Mouse (Mus musculus) embryonic facial prominence, embryonic 12.5 days (tissue): ENCODE results near the gene Rapgef4. TPM values are rescaled to one million over a fixed set of nuclear protein-coding genes. Genes with fewer than 3 reads are reported as not detected.

Source experiments
- ATAC-seq: fragments of 200-750 bp; cut with Nextera tagmentation; 2 replicates; pipeline ENCODE4 v1.8.0; 2017; ENCODE audit not compliant: insufficient number of reproducible peaks, insufficient read depth, low FRiP score, low TSS enrichment
- H3K27ac ChIP-seq: fragments of 300-500 bp; sonication (generic); 2 replicates; pipeline ENCODE4 v1.5.1; 2016; ENCODE audit warnings: mild to moderate bottlenecking
- H3K27me3 ChIP-seq: fragments of 300-500 bp; sonication (generic); 2 replicates; pipeline ENCODE4 v1.6.1; 2016; ENCODE audit warnings: mild to moderate bottlenecking, moderate library complexity
- H3K36me3 ChIP-seq: fragments of 300-500 bp; sonication (generic); 2 replicates; pipeline ENCODE4 v1.6.1; 2016; ENCODE audit warnings: mild to moderate bottlenecking
- H3K4me1 ChIP-seq: fragments of 300-500 bp; sonication (generic); 2 replicates; pipeline ENCODE4 v1.6.1; 2016
- H3K4me2 ChIP-seq: fragments of 300-500 bp; sonication (generic); replicated peaks from 2 replicates; pipeline ENCODE4 v1.6.1; 2016; ENCODE audit warnings: mild to moderate bottlenecking, moderate library complexity
- H3K4me3 ChIP-seq: fragments of 300-500 bp; sonication (generic); 2 replicates; pipeline ENCODE4 v1.5.1; 2016; ENCODE audit warnings: mild to moderate bottlenecking
- H3K9ac ChIP-seq: fragments of 300-500 bp; sonication (generic); 2 replicates; pipeline ENCODE4 v1.6.1; 2016; ENCODE audit warnings: mild to moderate bottlenecking, moderate library complexity
- H3K9me3 ChIP-seq: fragments of 300-500 bp; sonication (generic); 2 replicates; pipeline ENCODE4 v1.6.1; 2016; ENCODE audit warnings: mild to moderate bottlenecking, moderate library complexity
- WGBS: fragments of 180-500 bp; shearing (Covaris S2); methylation state at CpG from one replicate; pipeline ENCODE4 v1.1.7; 2016; 5-methylcytosine and 5-hydroxymethylcytosine counted together
- polyA plus RNA-seq: library from polyadenylated mRNA; unstranded; fragments of >200 nt; fragmentation: Nextera tagmentation; extraction: Ambion mirVana; gene quantifications from 2 replicates; pipeline ENCODE4 v1.2.1, GENCODE M21; 2016

The Rapgef4 gene
- polyA plus RNA-seq, 1 experiment from 2014 or later: 3.1 TPM

- Histone ChIP-seq H3K36me3 (no peaks in the 10 kb centered on the region), H3K27ac (no peak overlapping the region), H3K9me3 (no peaks in the 10 kb centered on the region), H3K4me3 (no peak overlapping the region), H3K27me3 (no peaks in the 10 kb centered on the region), H3K4me2 (no peak overlapping the region), H3K9ac (no peak overlapping the region), H3K4me1 (no peaks in the 10 kb centered on the region)
- no peak for ATAC-seq
- WGBS: 93% methylated on average over 14 of the region's 14 CpGs
Measured at GRCm38 (mm10) chr2:72281971-72282370, 300.9 kb downstream of the Rapgef4 start.

GRCm38 (mm10) chr2:72282733-72283132, 301.7 kb downstream of the Rapgef4 start:
- H3K4me1 ChIP-seq: no peaks in the 10 kb centered on the region
- no peak overlapping the region for H3K9ac ChIP-seq
- H3K4me2 ChIP-seq: no peak overlapping the region
- 79% methylated on average over 4 of the region's 4 CpGs for WGBS
- H3K27me3 ChIP-seq: no peaks in the 10 kb centered on the region
- no peak for ATAC-seq
- no peak overlapping the region for H3K27ac ChIP-seq
- H3K9me3 ChIP-seq: no peaks in the 10 kb centered on the region
- no peaks in the 10 kb centered on the region for H3K36me3 ChIP-seq
- H3K4me3 ChIP-seq: no peak overlapping the region

GRCm38 (mm10) chr2:72284689-72285088, 303.6 kb downstream of the Rapgef4 start:
- WGBS: 79% methylated on average over 7 of the region's 7 CpGs
- Histone ChIP-seq H3K4me3 (no peak overlapping the region), H3K9ac (no peak overlapping the region), H3K27me3 (no peaks in the 10 kb centered on the region), H3K36me3 (no peaks in the 10 kb centered on the region), H3K27ac (no peak overlapping the region), H3K4me2 (no peak overlapping the region), H3K9me3 (no peaks in the 10 kb centered on the region), H3K4me1 (no peaks in the 10 kb centered on the region)
- no peak for ATAC-seq

- Histone ChIP-seq H3K36me3 (no peaks in the 10 kb centered on the region), H3K4me1 (no peaks in the 10 kb centered on the region), H3K27ac (no peak within 1 kb of the TSS), H3K4me3 (peak within 1 kb of the TSS; percentile 88), H3K27me3 (no peaks in the 10 kb centered on the region), H3K9me3 (no peaks in the 10 kb centered on the region), H3K4me2 (peak within 1 kb of the TSS; percentile 92), H3K9ac (peak within 1 kb of the TSS; percentile 92)
- ATAC-seq: no peak
- WGBS: 2% methylated on average over 48 of the region's 50 CpGs
Measured at GRCm38 (mm10) chr2:72285256-72285887, 304.3 kb downstream of the Rapgef4 start, which contains the start of gene Map3k20. Gene Map3k20, plus strand, starts transcription at chr2:72285637.

GRCm38 (mm10) chr2:72285888-72286661, 305.0 kb downstream of the Rapgef4 start:
- 2% methylated on average over 58 of the region's 60 CpGs for WGBS
- H3K27ac ChIP-seq: no peak overlapping the region
- no peaks in the 10 kb centered on the region for H3K36me3 ChIP-seq
- peak; percentile 47; the same call in 1 of the 2 replicates for ATAC-seq
- H3K4me1 ChIP-seq: no peaks in the 10 kb centered on the region
- peak overlapping the region; percentile 92 for H3K9ac ChIP-seq
- H3K4me2 ChIP-seq: peak overlapping the region; percentile 92
- no peaks in the 10 kb centered on the region for H3K27me3 ChIP-seq
- peak overlapping the region; percentile 88 for H3K4me3 ChIP-seq
- H3K9me3 ChIP-seq: no peaks in the 10 kb centered on the region

GRCm38 (mm10) chr2:72287142-72287541, 306.1 kb downstream of the Rapgef4 start:
- H3K4me3 ChIP-seq: no peak overlapping the region
- WGBS: 57% methylated on average over 4 of the region's 4 CpGs
- no peak overlapping the region for H3K4me2 ChIP-seq
- no peaks in the 10 kb centered on the region for H3K9me3 ChIP-seq
- no peaks in the 10 kb centered on the region for H3K27me3 ChIP-seq
- ATAC-seq: no peak
- H3K9ac ChIP-seq: no peak overlapping the region
- H3K27ac ChIP-seq: no peak overlapping the region
- H3K4me1 ChIP-seq: no peaks in the 10 kb centered on the region
- H3K36me3 ChIP-seq: no peaks in the 10 kb centered on the region

- Histone ChIP-seq H3K27me3 (no peaks in the 10 kb centered on the region), H3K36me3 (no peaks in the 10 kb centered on the region), H3K4me2 (no peak overlapping the region), H3K4me1 (no peaks in the 10 kb centered on the region), H3K4me3 (no peak overlapping the region), H3K9me3 (no peaks in the 10 kb centered on the region), H3K9ac (no peak overlapping the region), H3K27ac (no peak overlapping the region)
- 85% methylated on average over 11 of the region's 11 CpGs for WGBS
- ATAC-seq: no peak
Measured at GRCm38 (mm10) chr2:72288932-72289534, 308.0 kb downstream of the Rapgef4 start.

GRCm38 (mm10) chr2:72291103-72291502, 310.1 kb downstream of the Rapgef4 start:
- no peak overlapping the region for H3K4me3 ChIP-seq
- no peak for ATAC-seq
- no peak overlapping the region for H3K27ac ChIP-seq
- H3K36me3 ChIP-seq: no peaks in the 10 kb centered on the region
- H3K4me2 ChIP-seq: no peak overlapping the region
- no peaks in the 10 kb centered on the region for H3K4me1 ChIP-seq
- no peaks in the 10 kb centered on the region for H3K27me3 ChIP-seq
- H3K9ac ChIP-seq: no peak overlapping the region
- WGBS: 86% methylated on average over 1 of the region's 1 CpGs
- H3K9me3 ChIP-seq: no peaks in the 10 kb centered on the region

GRCm38 (mm10) chr2:72292573-72292972, 311.5 kb downstream of the Rapgef4 start:
- H3K4me2 ChIP-seq: no peak overlapping the region
- 75% methylated on average over 8 of the region's 8 CpGs for WGBS
- H3K9me3 ChIP-seq: no peaks in the 10 kb centered on the region
- no peak overlapping the region for H3K4me3 ChIP-seq
- no peak overlapping the region for H3K9ac ChIP-seq
- no peak for ATAC-seq
- peaks cover 1% of the 10 kb centered on the region; the same call in 1 of the 2 replicates for H3K4me1 ChIP-seq
- H3K27ac ChIP-seq: no peak overlapping the region
- H3K27me3 ChIP-seq: no peaks in the 10 kb centered on the region
- no peaks in the 10 kb centered on the region for H3K36me3 ChIP-seq

- 47% methylated on average over 6 of the region's 6 CpGs for WGBS
- ATAC-seq: no peak
- H3K9me3 ChIP-seq: no peaks in the 10 kb centered on the region
- no peak overlapping the region for H3K4me2 ChIP-seq
- no peak overlapping the region for H3K9ac ChIP-seq
- H3K27ac ChIP-seq: no peak overlapping the region
- H3K36me3 ChIP-seq: no peaks in the 10 kb centered on the region
- peaks cover 11% of the 10 kb centered on the region; the same call in 1 of the 2 replicates for H3K4me1 ChIP-seq
- H3K27me3 ChIP-seq: no peaks in the 10 kb centered on the region
- H3K4me3 ChIP-seq: no peak overlapping the region
Measured at GRCm38 (mm10) chr2:72294994-72295393, 314.0 kb downstream of the Rapgef4 start.

- 78% methylated on average over 10 of the region's 10 CpGs for WGBS
Measured at GRCm38 (mm10) chr2:72296984-72297715, 316.1 kb downstream of the Rapgef4 start.

More at GRCm38 (mm10) chr2:72296984-72297715, 316.1 kb downstream of the Rapgef4 start:
- Histone ChIP-seq H3K27me3 (no peaks in the 10 kb centered on the region), H3K9me3 (no peaks in the 10 kb centered on the region), H3K4me2 (no peak overlapping the region), H3K27ac (peak overlapping the region; percentile 38; the same call in 1 of the 2 replicates), H3K4me3 (no peak overlapping the region), H3K36me3 (no peaks in the 10 kb centered on the region), H3K4me1 (peaks cover 11% of the 10 kb centered on the region; the same call in 1 of the 2 replicates), H3K9ac (no peak overlapping the region)
- ATAC-seq: no peak
